Mouse (Mus musculus): ENCODE data around the gene Rpl38.

GRCm38 (mm10) chr11:114673719-114674050, 5.4 kb downstream of the Rpl38 start:
- TF ChIP-seq GATA1 (IDR thresholded peaks at IDR 0.05; ENCODE audit: borderline replicate concordance, low read length) (no peak), FLI1 (IDR thresholded peaks at IDR 0.05; ENCODE audit: low read length) (no peak)

Data from megakaryocyte, embryonic 14.5 days (primary cell).